Mouse (Mus musculus) ES-E14 (cell line): ENCODE data around the gene Rpl24. TPM values are rescaled to one million over a fixed set of nuclear protein-coding genes. Genes with fewer than 3 reads are reported as not detected.
"Not testable (repeated sequence)": the region's sequence is repeated elsewhere in the genome, so short reads cannot be mapped to it uniquely, and the experiment has no call there.

Experiments used
- DNase-seq: peaks from one replicate; pipeline ENCODE4 v3.0.0-alpha.2; 2013; ENCODE audit warnings: low read depth, low spot score
- H3K27ac ChIP-seq: 2 replicates; pipeline ENCODE4 v1.5.1; 2012; ENCODE audit warnings: low read depth, mild to moderate bottlenecking, low read length, moderate library complexity, mixed read lengths; ENCODE audit not compliant: poor library complexity, insufficient read depth, severe bottlenecking
- H3K36me3 ChIP-seq: 2 replicates; pipeline ENCODE4 v1.6.1; 2012; ENCODE audit warnings: mild to moderate bottlenecking, low read length, moderate library complexity, mixed read lengths; ENCODE audit not compliant: control insufficient read depth, poor library complexity, insufficient read depth, severe bottlenecking
- H3K4me1 ChIP-seq, 2 experiments: fragments of 150-350 bp in 1 of 2; sonication (generic) in 1 of 2; 2 replicates each; pipeline ENCODE4 v1.6.1; 2012; ENCODE audit warnings: low read length in 2 of 2, mild to moderate bottlenecking in 1 of 2, mixed read lengths in 1 of 2; ENCODE audit not compliant: control insufficient read depth in 2 of 2, insufficient read depth in 2 of 2, poor library complexity in 1 of 2
- H3K4me3 ChIP-seq, 2 experiments: fragments of 150-350 bp in 1 of 2; sonication (generic) in 1 of 2; 2 replicates each; pipeline ENCODE4 v1.5.1; 2012; ENCODE audit warnings: low read length in 2 of 2, low read depth in 1 of 2, mild to moderate bottlenecking in 1 of 2, mixed read lengths in 1 of 2; ENCODE audit not compliant: insufficient read depth in 1 of 2, poor library complexity in 1 of 2, severe bottlenecking in 1 of 2
- H3K9ac ChIP-seq: 2 replicates; pipeline ENCODE4 v1.6.1; 2012; ENCODE audit warnings: low read depth, mild to moderate bottlenecking, low read length, mixed read lengths; ENCODE audit not compliant: poor library complexity, insufficient read depth, severe bottlenecking
- H3K9me3 ChIP-seq: fragments of 150-350 bp; sonication (generic); 2 replicates; pipeline ENCODE4 v1.6.1; 2012; ENCODE audit warnings: low read depth, mild to moderate bottlenecking, low read length; ENCODE audit not compliant: control insufficient read depth, insufficient read depth
- CHD2 ChIP-seq: IDR thresholded peaks from 2 replicates; pipeline ENCODE4 v1.6.1; 2014; ENCODE audit warnings: mild to moderate bottlenecking, low read depth, low read length, inconsistent platforms
- HCFC1 ChIP-seq: IDR thresholded peaks from 2 replicates; pipeline ENCODE4 v1.6.1; 2012; ENCODE audit warnings: low read length, inconsistent platforms, borderline replicate concordance; ENCODE audit not compliant: insufficient read depth
- MAFK ChIP-seq: IDR thresholded peaks from 2 replicates; pipeline ENCODE4 v1.6.1; 2014; ENCODE audit warnings: mild to moderate bottlenecking, low read depth, low read length, inconsistent platforms; ENCODE audit not compliant: insufficient read depth
- ZC3H11A ChIP-seq: IDR thresholded peaks from 2 replicates; pipeline ENCODE4 v1.6.1; 2012; ENCODE audit warnings: low read depth, mild to moderate bottlenecking, inconsistent platforms, low read length, borderline replicate concordance
- ZNF384 ChIP-seq: IDR thresholded peaks from 2 replicates; pipeline ENCODE4 v1.6.1; 2012; ENCODE audit warnings: low read depth, low read length, inconsistent platforms
- in situ Hi-C, 2 experiments: fragments of 600-800 bp; cut with MboI; formaldehyde crosslinking; loops; one replicate each; pipeline ENCODE4 v1.15.1; 2025; ENCODE audit warnings: low sequenced_read_pairs in 2 of 2, inconsistent platforms in 1 of 2; ENCODE audit not compliant: unreplicated experiment in 2 of 2
- total RNA-seq: library from RNA; depleted of rRNA; stranded (reverse); fragments of 300-350 nt; gene quantifications from 2 replicates; pipeline ENCODE4 v1.2.3, GENCODE M21; 2012

The Rpl24 gene
- total RNA-seq, 1 experiment = 1,577 TPM

DNA sequence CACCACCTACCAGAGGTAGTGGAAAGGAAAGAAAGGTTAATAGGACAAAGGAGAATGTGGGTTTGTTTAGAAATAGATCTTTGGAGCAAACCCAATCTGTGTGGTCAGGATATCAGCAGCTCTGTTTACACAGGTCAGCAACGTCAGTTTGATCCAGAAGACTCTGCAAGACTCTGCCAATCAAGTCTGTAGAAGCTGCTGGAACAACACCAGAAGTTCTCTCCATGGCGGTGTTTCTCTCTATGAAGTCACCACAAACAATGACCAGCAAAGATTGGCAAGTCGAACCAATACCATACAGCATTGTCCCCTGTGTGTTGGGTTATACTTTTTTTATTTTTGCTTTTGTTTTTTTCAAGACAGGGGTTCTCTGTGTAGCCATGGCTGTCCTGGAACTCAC lies 18.8 kb upstream of the Rpl24 start:
- Histone ChIP-seq H3K9ac (no peak overlapping the region), H3K4me3 (no peak overlapping the region), H3K36me3 (no peaks in the 10 kb centered on the region), H3K4me1 (no peaks in the 10 kb centered on the region), H3K9me3 (no peaks in the 10 kb centered on the region), H3K27ac (no peak overlapping the region)
- TF ChIP-seq MAFK = no peak
- no peak for TF ChIP-seq CHD2
- no peak for TF ChIP-seq ZNF384
- no peak for TF ChIP-seq ZC3H11A
- no peak for TF ChIP-seq HCFC1
- DNase-seq = no peak
- in situ Hi-C loops = loop anchor here in 1 of 2 experiments (10.0 to 25.0 kb wide), 2 partner anchors 178 to 940 kb away; partner anchors contain the start of gene Tmem45a

DNA sequence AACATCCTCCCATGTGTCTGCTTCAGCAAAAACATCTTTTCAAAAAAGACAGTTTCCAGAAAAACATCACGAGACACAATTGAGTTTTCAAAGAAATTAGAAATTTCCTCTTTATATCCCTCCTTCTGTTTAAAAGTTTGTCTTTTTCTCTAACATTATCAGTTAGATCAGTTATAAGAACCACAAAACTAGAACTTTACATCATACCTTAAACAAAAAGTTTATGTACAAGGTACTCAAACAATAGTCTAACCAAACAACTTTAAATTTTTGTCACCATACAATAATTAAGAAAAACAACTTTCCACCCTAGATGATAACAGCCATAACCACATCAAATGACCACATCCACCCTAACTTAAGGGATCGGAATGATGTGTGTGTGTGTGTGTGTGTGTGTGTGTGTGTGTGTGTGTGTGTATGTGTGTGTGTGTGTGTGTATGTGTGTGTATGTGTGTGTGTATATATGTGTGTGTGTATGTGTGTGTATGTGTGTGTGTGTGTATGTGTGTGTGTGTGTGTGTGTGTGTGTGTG lies 18.1 kb upstream of the Rpl24 start:
- in situ Hi-C loops = loop anchor here in 1 of 2 experiments (10.0 to 25.0 kb wide), 2 partner anchors 177 to 939 kb away; partner anchors contain the start of gene Tmem45a
- not testable (repeated sequence) for DNase-seq, H3K27ac ChIP-seq, H3K9me3 ChIP-seq, H3K4me1 ChIP-seq, H3K36me3 ChIP-seq, H3K4me3 ChIP-seq, H3K9ac ChIP-seq

DNA sequence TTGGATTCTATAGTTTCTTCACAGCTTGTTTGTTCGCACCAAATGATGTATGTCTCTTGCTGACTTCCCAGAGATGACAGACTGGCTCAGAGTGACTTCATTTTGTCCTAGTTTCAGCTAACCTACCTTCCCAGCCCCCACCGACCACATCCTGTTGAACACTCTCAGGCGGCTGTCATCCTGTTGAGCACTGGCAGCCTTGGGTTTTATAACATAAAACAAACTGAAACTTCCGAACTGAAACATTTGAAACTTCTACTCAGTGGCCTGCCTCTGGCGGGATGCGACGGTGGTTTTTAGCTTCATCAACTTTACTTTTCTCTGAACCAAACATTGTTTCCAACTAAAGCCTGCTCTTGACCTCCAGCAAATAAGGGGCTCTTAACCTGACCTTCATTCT lies 17.1 kb upstream of the Rpl24 start:
- no peak for DNase-seq
- Histone ChIP-seq H3K4me3 (no peak overlapping the region), H3K4me1 (no peaks in the 10 kb centered on the region), H3K27ac (no peak overlapping the region), H3K9ac (no peak overlapping the region), H3K9me3 (no peaks in the 10 kb centered on the region), H3K36me3 (no peaks in the 10 kb centered on the region)
- TF ChIP-seq MAFK = no peak
- no peak for TF ChIP-seq HCFC1
- TF ChIP-seq ZC3H11A = no peak
- no peak for TF ChIP-seq CHD2
- TF ChIP-seq ZNF384 = no peak
- in situ Hi-C loops = loop anchor here in 1 of 2 experiments (10.0 to 25.0 kb wide), 2 partner anchors 176 to 938 kb away; partner anchors contain the start of gene Tmem45a

DNA sequence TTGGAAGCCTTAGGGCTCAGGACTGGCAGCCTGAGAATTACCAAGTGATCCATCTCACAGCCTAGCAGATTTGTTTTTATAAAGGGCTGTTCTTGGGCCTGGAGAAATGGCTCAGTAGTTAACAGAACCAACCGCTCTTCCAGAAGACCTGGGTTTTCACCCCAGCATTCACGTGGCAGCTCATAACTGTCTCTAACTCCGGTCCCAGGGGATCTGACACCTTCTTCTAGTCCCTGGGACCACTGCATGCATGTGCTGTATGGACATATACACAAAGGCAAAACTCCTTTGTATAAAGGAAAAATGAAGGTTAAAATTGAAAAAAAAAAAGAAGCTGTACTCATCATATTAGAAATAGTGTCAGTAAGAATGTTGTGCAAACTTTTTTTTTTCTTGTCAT lies 15.6 kb upstream of the Rpl24 start:
- Histone ChIP-seq H3K4me3 (no peak overlapping the region), H3K27ac (no peak overlapping the region), H3K36me3 (no peaks in the 10 kb centered on the region), H3K9me3 (no peaks in the 10 kb centered on the region), H3K9ac (no peak overlapping the region), H3K4me1 (no peaks in the 10 kb centered on the region)
- TF ChIP-seq ZNF384 = no peak
- TF ChIP-seq ZC3H11A = no peak
- TF ChIP-seq CHD2 = no peak
- TF ChIP-seq HCFC1 = no peak
- TF ChIP-seq MAFK = no peak
- in situ Hi-C loops = no loop called here
- DNase-seq = no peak

DNA sequence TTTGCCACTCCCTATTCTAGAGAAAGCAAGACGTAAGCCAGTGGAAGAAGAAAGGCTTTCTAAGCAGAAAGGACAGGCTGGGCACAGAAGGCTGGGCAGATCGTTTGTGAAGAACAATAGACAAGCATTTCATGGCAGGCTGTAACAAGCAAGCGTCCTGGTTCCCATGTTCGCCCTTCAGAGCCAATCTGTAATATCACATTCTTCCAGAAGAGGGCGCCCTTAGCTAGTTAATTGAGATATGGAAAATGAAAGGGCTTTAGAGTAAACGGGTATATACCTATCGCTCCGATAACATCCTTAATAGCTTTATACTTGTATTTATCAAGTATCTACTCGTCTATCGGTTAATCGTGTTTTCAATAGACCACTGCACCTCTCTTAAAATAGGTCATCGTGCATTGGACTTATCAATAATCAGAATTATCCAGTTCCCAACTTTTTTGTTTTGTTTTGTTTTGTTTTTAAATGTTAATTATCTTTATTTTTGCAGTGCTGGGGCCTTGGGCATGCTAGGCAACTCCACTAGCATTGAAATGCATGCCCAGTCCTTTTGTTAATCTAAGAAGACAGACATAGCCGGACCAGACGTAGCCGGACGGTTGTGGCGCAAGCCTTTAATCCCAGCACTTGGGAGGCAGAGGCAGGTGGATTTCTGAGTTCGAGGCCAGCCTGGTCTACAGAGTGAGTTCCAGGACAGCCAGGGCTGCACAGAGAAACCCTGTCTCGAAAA lies 15.0 kb upstream of the Rpl24 start:
- no peak overlapping the region for H3K27ac ChIP-seq
- no peak overlapping the region for H3K4me3 ChIP-seq
- H3K9me3 ChIP-seq = no peaks in the 10 kb centered on the region
- H3K9ac ChIP-seq = no peak overlapping the region
- TF ChIP-seq ZC3H11A (peak; percentile 68), MAFK (no peak)
- in situ Hi-C loops = no loop called here
- DNase-seq = peak; percentile 95
- no peaks in the 10 kb centered on the region for H3K36me3 ChIP-seq
- H3K4me1 ChIP-seq = no peaks in the 10 kb centered on the region
